Mouse (Mus musculus) ES-Bruce4 (cell line): ENCODE data around the gene Gm42957.

Experiments used
- CTCF ChIP-seq: IDR thresholded peaks from one replicate; pipeline ENCODE4 v1.8.1; 2011; ENCODE audit warnings: low read depth, low read length
- EP300 ChIP-seq: IDR thresholded peaks from 2 replicates; pipeline ENCODE4 v1.6.1; 2011; ENCODE audit warnings: low read depth, low read length; ENCODE audit not compliant: insufficient read depth
- POLR2A ChIP-seq: IDR thresholded peaks from one replicate; pipeline ENCODE4 v1.8.1; 2011; ENCODE audit warnings: low read length; ENCODE audit not compliant: insufficient read depth

GRCm38 (mm10) chr3:96684822-96685156 is 49.5 kb downstream of the Gm42957 start:
- TF ChIP-seq CTCF (no peak), POLR2A (no peak), EP300 (no peak)
